Mouse (Mus musculus) erythroblast, embryonic 14.5 days (primary cell): ENCODE data around the gene Qrich2.

Source experiments
- GATA1 ChIP-seq: IDR thresholded peaks from 2 replicates; pipeline ENCODE4 v1.6.1; 2012; ENCODE audit warnings: low read length, inconsistent platforms, mixed read lengths
- TAL1 ChIP-seq: IDR thresholded peaks from 3 replicates; pipeline ENCODE4 v1.6.1; 2012; ENCODE audit warnings: low read length, inconsistent platforms, mixed read lengths

DNA sequence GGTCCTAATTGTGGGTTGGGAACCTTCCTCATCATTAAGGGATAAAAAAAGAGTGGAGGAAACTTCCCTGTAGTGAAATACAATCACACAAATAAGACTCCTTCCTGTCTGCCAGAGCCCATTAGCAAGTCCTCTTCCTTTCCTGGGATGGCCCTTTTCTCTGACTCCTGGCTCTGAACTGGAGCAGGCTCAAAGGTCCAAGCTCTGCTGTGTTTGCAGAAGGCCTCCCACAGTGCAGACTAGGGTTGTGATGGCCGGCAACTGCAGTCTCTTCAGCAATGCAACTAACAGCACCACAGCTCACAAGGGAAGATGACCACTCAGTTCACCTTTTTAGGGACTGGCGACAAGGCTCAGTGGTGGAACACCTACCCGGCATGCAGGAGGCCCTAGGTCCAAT, 4.2 kb upstream of the Qrich2 start:
- no peak for TF ChIP-seq GATA1
- no peak for TF ChIP-seq TAL1
